Mouse (Mus musculus) thymus, adult 2 months (tissue): ENCODE results near the gene Hoxb3. TPM values are rescaled to one million over a fixed set of nuclear protein-coding genes. Genes with fewer than 3 reads are reported as not detected.

Experiments
- DNase-seq: peaks from one replicate; pipeline ENCODE4 v3.0.0; 2021
- H3K27ac ChIP-seq: fragments of 200-500 bp; 2 replicates; pipeline ENCODE4 v1.5.1; 2012; ENCODE audit warnings: low read length, control low read depth; ENCODE audit not compliant: control insufficient read depth, insufficient read depth
- H3K27me3 ChIP-seq: fragments of 200-500 bp; 2 replicates; pipeline ENCODE4 v1.6.1; 2012; ENCODE audit warnings: mild to moderate bottlenecking, low read length, moderate library complexity, mixed read lengths; ENCODE audit not compliant: control insufficient read depth, insufficient read depth
- H3K36me3 ChIP-seq: fragments of 200-500 bp; 2 replicates; pipeline ENCODE4 v1.6.1; 2012; ENCODE audit warnings: mild to moderate bottlenecking, low read length, moderate library complexity; ENCODE audit not compliant: control insufficient read depth, insufficient read depth
- H3K4me1 ChIP-seq: fragments of 200-500 bp; replicated peaks from 2 replicates; pipeline ENCODE4 v1.6.1; 2012; ENCODE audit warnings: low read length; ENCODE audit not compliant: control insufficient read depth, insufficient read depth
- H3K4me3 ChIP-seq: fragments of 200-500 bp; 2 replicates; pipeline ENCODE4 v1.5.1; 2012; ENCODE audit warnings: mild to moderate bottlenecking, low read length, control low read depth, moderate library complexity; ENCODE audit not compliant: control insufficient read depth, insufficient read depth
- CTCF ChIP-seq: fragments of 200-500 bp; IDR thresholded peaks from 2 replicates; pipeline ENCODE4 v1.5.1; 2012; ENCODE audit warnings: mild to moderate bottlenecking, control low read depth, low read length, moderate library complexity, borderline replicate concordance; ENCODE audit not compliant: control insufficient read depth, poor library complexity, insufficient read depth; ENCODE audit errors: extremely low read depth
- POLR2A ChIP-seq: fragments of 200-500 bp; IDR thresholded peaks from 2 replicates; pipeline ENCODE4 v1.6.1; 2012; ENCODE audit warnings: mild to moderate bottlenecking, low read length, control low read depth, moderate library complexity; ENCODE audit not compliant: control insufficient read depth, poor library complexity, insufficient read depth; ENCODE audit errors: extremely low read depth
- WGBS: fragments of 180-500 bp; shearing (Covaris S2); methylation state at CpG from one replicate; pipeline ENCODE4 v1.1.7; 2018; 5-methylcytosine and 5-hydroxymethylcytosine counted together
- polyA plus RNA-seq: library from polyadenylated mRNA; depleted of rRNA; stranded (reverse); fragments of >200 nt; gene quantifications from 2 replicates; pipeline ENCODE4 v1.2.3, GENCODE M21; 2012

Gene Hoxb3
- polyA plus RNA-seq, 1 experiment = 1.1 TPM

DNA sequence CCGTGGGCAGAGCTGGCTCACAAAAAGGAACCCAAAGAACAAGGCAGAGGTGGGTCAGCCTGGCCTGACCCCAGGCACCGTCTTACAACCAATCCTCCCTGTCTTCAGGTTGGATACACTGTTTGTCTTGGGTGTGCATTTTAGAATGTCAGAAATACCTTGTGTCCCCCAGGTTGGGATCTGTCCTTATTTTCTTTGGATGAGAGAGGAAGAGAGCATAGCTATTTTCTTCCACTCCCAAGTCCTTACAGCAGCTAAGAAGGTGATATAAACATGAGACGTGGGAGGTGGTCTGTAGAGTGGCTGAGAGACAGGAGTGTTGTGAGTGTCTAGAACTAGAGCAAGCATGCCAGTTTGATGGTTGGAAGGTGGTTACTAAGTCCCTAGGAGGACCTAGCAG, 25.7 kb upstream of the Hoxb3 start:
- peaks cover 43% of the 10 kb centered on the region for H3K27me3 ChIP-seq
- H3K4me1 ChIP-seq = no peaks in the 10 kb centered on the region; the same call in 1 of the 2 replicates
- no peak overlapping the region for H3K4me3 ChIP-seq
- TF ChIP-seq CTCF = no peak
- no peak for TF ChIP-seq POLR2A
- 75% methylated on average over 3 of the region's 3 CpGs for WGBS
- no peaks in the 10 kb centered on the region for H3K36me3 ChIP-seq
- no peak overlapping the region for H3K27ac ChIP-seq
- no peak for DNase-seq

DNA sequence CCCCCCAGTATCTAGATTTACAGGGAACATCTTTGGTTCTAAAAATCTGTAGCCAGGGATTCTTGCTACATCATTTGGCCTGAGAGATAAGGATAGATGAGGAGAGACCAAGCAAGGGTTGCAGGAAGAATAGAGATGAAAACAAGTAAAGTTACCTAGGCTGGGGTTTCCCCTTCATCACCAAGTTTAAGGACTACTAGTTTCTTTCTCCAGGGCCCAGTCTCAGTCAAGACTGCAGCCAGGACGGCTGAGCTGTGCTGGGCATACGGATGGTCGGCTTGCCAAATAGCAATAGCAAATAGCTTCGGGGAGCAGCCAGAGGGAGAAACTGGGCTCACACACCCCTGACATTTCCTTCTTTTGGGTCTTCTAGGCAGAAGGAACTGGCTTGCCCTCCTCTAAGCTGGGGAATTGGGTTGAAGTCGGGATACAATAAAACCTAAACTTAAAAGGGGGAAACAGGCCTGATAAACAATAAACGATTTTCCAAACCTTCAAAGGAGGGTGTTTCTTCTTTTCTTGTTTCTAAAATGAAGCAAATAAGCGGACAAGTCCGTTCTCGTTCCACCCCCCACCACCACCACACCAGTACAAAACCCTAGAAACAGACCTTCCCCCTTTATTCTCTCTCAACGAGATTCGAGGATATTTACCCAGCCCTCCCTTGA, 25.0 kb upstream of the Hoxb3 start:
- Histone ChIP-seq H3K27ac (no peak overlapping the region), H3K4me3 (no peak overlapping the region), H3K36me3 (no peaks in the 10 kb centered on the region), H3K4me1 (no peaks in the 10 kb centered on the region; the same call in 1 of the 2 replicates), H3K27me3 (peaks cover 40% of the 10 kb centered on the region)
- WGBS = 52% methylated on average over 11 of the region's 11 CpGs
- no peak for TF ChIP-seq CTCF
- no peak for TF ChIP-seq POLR2A
- DNase-seq = no peak

DNA sequence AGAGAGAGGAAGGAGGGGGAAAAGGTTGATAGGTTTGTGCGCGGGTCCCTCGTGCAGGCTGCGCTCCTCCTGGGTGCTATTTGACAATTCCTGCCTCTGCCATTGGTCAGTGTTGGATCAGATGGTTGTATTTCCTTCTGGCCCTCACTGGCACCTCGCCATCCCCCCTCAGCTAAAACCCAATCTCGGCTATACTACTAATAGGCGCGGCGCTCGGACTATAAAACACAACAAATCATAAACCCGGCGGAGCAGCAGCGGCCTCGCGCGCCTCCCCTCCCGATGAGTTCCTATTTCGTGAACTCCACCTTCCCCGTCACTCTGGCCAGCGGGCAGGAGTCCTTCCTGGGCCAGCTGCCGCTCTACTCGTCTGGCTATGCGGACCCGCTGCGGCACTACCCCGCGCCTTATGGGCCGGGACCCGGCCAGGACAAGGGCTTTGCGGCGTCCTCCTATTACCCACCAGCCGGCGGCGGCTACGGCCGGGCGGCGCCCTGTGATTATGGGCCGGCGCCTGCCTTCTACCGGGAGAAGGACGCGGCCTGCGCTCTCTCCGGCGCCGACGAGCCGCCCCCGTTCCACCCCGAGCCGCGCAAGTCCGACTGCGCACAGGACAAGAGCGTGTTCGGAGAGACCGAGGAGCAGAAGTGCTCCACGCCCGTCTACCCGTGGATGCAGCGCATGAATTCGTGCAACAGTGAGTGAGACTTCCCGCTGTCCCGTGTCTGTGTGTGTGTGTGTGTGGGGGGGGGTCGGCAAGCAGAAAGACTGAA, 24.0 kb upstream of the Hoxb3 start:
- peaks cover 35% of the 10 kb centered on the region for H3K27me3 ChIP-seq
- no peak for DNase-seq

DNA sequence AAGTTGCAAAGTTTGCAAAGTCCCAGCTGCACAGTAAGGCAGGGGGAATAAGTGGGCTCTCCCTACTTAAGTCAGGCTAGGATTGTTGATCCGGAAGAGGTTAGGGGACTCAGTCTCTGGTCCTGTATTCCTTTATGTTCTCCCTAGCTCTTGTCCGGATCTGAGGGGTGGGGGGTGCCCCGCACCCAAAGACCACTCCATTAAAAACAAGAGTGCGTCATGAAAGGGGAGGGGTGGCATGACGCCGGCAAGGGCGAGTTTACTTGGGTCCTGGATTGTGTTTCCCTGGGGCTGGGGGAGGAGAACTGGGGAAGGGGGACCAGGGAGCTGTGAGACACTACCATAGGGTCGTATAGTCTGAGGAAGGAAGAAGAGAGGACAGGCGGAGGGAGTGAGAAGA, 23.3 kb upstream of the Hoxb3 start:
- TF ChIP-seq CTCF (no peak), POLR2A (no peak)
- H3K4me1 ChIP-seq = no peaks in the 10 kb centered on the region; the same call in 1 of the 2 replicates
- H3K27ac ChIP-seq = no peak overlapping the region
- no peaks in the 10 kb centered on the region for H3K36me3 ChIP-seq
- 11% methylated on average over 9 of the region's 9 CpGs for WGBS
- H3K4me3 ChIP-seq = no peak overlapping the region
- DNase-seq = no peak
- H3K27me3 ChIP-seq = peaks cover 37% of the 10 kb centered on the region

More for the DNA sequence above, 24.0 kb upstream of the Hoxb3 start:
- H3K4me1 ChIP-seq = no peaks in the 10 kb centered on the region; the same call in 1 of the 2 replicates
- H3K27ac ChIP-seq = no peak overlapping the region
- TF ChIP-seq CTCF = no peak
- no peaks in the 10 kb centered on the region for H3K36me3 ChIP-seq
- no peak overlapping the region for H3K4me3 ChIP-seq
- WGBS = 2% methylated on average over 66 of the region's 66 CpGs

DNA sequence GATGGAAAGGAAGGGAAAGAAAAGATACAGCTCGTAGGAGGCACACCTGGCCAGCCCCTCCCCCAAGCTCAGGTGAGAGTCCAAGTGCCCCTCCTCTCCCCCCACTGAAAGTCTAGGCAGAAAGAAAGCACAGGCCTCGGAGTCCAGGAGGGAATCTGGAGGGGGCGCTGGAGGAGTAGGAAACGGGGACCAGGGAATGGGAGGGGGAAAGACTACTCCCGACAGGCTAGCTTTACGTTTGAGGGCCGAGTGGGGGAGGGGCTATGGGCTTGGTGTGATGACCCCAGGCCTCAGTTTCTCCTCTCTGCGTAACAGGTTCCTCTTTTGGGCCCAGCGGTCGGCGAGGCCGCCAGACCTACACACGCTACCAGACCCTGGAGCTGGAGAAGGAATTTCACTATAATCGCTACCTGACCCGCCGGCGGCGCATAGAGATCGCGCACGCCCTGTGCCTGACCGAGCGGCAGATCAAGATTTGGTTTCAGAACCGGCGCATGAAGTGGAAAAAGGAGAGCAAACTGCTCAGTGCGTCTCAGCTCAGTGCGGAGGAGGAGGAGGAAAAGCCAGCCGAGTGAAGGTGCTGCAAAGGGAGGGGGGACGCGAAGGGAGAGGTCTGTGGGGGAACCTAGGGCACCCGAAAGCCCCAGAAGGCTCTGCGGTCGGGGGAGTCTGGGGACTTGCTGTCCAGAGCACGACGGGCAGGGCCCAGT, 22.6 kb upstream of the Hoxb3 start:
- H3K4me1 ChIP-seq = no peaks in the 10 kb centered on the region; the same call in 1 of the 2 replicates
- 9% methylated on average over 35 of the region's 35 CpGs for WGBS
- TF ChIP-seq POLR2A = no peak
- no peak for TF ChIP-seq CTCF
- H3K4me3 ChIP-seq = no peak overlapping the region
- DNase-seq = no peak
- H3K36me3 ChIP-seq = no peaks in the 10 kb centered on the region
- peaks cover 33% of the 10 kb centered on the region for H3K27me3 ChIP-seq
- H3K27ac ChIP-seq = no peak overlapping the region

DNA sequence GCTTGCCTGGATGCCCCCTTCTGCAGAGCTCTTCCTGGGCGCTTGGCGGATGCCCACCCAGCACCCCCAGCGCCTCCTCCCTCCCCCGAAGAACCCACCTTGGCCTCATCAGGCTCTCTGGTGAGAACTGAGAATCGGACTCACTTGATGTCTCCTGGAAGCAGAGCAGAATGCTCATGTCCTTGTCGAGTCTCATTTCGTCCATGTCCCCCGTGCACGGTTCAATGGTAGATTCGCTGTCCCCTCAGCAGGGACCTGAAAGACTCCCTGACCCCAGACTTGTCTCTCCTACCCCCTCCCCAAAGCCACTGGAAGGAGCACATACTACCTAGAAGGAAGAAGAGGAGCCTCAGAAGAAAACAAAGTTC, 22.1 kb upstream of the Hoxb3 start:
- DNase-seq = no peak
- H3K36me3 ChIP-seq = no peaks in the 10 kb centered on the region
- H3K4me3 ChIP-seq = no peak overlapping the region
- H3K27ac ChIP-seq = no peak overlapping the region
- H3K27me3 ChIP-seq = peaks cover 28% of the 10 kb centered on the region
- H3K4me1 ChIP-seq = no peaks in the 10 kb centered on the region; the same call in 1 of the 2 replicates
- 72% methylated on average over 10 of the region's 10 CpGs for WGBS
- TF ChIP-seq POLR2A (no peak), CTCF (no peak)
